Mouse (Mus musculus) bone marrow macrophage, adult 2 months (primary cell): Measurements from ENCODE around the gene Ptpra.

ENCODE experiments used
- CTCF ChIP-seq: IDR thresholded peaks from 2 replicates; pipeline ENCODE4 v1.5.1; 2012; ENCODE audit warnings: low read depth, mild to moderate bottlenecking, low read length, moderate library complexity
- POLR2A ChIP-seq: IDR thresholded peaks from 2 replicates; pipeline ENCODE4 v1.6.1; 2012; ENCODE audit warnings: mild to moderate bottlenecking, low read depth, low read length, borderline replicate concordance

- TF ChIP-seq POLR2A (no peak), CTCF (no peak)
Observed at GRCm38 (mm10) chr2:130538876-130539546, 88.9 kb downstream of the Ptpra start.
